Mouse (Mus musculus) heart, postnatal 0 days (tissue): ENCODE data around the gene Tekt3. TPM values are rescaled to one million over a fixed set of nuclear protein-coding genes. Genes with fewer than 3 reads are reported as not detected.

Source experiments
- ATAC-seq: fragments of 200-750 bp; cut with Nextera tagmentation; 2 replicates; pipeline ENCODE4 v1.8.0; 2017; ENCODE audit warnings: low read depth, moderate number of reproducible peaks, moderate library complexity; ENCODE audit not compliant: insufficient read depth
- DNase-seq: peaks from one replicate; pipeline ENCODE4 v3.0.0-alpha.2; 2016; ENCODE audit warnings: low spot score
- H3K27ac ChIP-seq: fragments of 300-500 bp; sonication (generic); 2 replicates; pipeline ENCODE4 v1.5.1; 2014; ENCODE audit warnings: low read depth, mild to moderate bottlenecking
- H3K27me3 ChIP-seq: fragments of 300-500 bp; sonication (generic); 2 replicates; pipeline ENCODE4 v1.6.1; 2014; ENCODE audit warnings: low read length, mixed read lengths; ENCODE audit not compliant: control insufficient read depth, insufficient read depth
- H3K36me3 ChIP-seq: fragments of 300-500 bp; sonication (generic); replicated peaks from 2 replicates; pipeline ENCODE4 v1.6.1; 2014; ENCODE audit warnings: low read length, mixed read lengths; ENCODE audit not compliant: control insufficient read depth, insufficient read depth
- H3K4me1 ChIP-seq: fragments of 300-500 bp; sonication (generic); 2 replicates; pipeline ENCODE4 v1.6.1; 2014; ENCODE audit warnings: antibody characterized with exemption; ENCODE audit not compliant: control insufficient read depth, insufficient read depth
- H3K4me2 ChIP-seq: fragments of 300-500 bp; sonication (generic); 2 replicates; pipeline ENCODE4 v1.6.1; 2014; ENCODE audit warnings: low read depth, mild to moderate bottlenecking, low read length, moderate library complexity
- H3K4me3 ChIP-seq: fragments of 300-500 bp; sonication (generic); 2 replicates; pipeline ENCODE4 v1.5.1; 2014; ENCODE audit warnings: low read depth, low read length
- H3K9ac ChIP-seq: fragments of 300-500 bp; sonication (generic); replicated peaks from 2 replicates; pipeline ENCODE4 v1.6.1; 2014; ENCODE audit warnings: low read depth, low read length, mixed read lengths
- H3K9me3 ChIP-seq: fragments of 300-500 bp; sonication (generic); replicated peaks from 2 replicates; pipeline ENCODE4 v1.6.1; 2016; ENCODE audit warnings: low read length; ENCODE audit not compliant: control insufficient read depth
- CTCF ChIP-seq: IDR thresholded peaks from 2 replicates; pipeline ENCODE4 v1.5.1; 2016; ENCODE audit warnings: antibody characterized with exemption, control low read depth, low read depth
- EP300 ChIP-seq: IDR thresholded peaks from 2 replicates; pipeline ENCODE4 v1.6.1; 2016; ENCODE audit warnings: antibody characterized with exemption, low read depth
- WGBS: fragments of 180-500 bp; shearing (Covaris S2); extraction: QIAGEN DNeasy Blood & Tissue Kit; methylation state at CpG from one replicate; pipeline ENCODE4 v1.1.7; 2014; 5-methylcytosine and 5-hydroxymethylcytosine counted together
- polyA plus RNA-seq: library from polyadenylated mRNA; unstranded; fragments of >200 nt; fragmentation: Nextera tagmentation; extraction: Ambion mirVana; gene quantifications from 2 replicates; pipeline ENCODE4 v1.2.1, GENCODE M21; 2015
- total RNA-seq: library from RNA; depleted of rRNA; stranded (reverse); fragments of >200 nt; gene quantifications from 2 replicates; pipeline ENCODE4 v1.2.3, GENCODE M21; 2014; ENCODE audit warnings: low replicate concordance; rRNA removed

The Tekt3 gene
- total and polyA plus RNA-seq, 2 experiments from 2014 or later = not detected

- DNase-seq (no peak), ATAC-seq (no peak)
- 85% methylated on average over 5 of the region's 5 CpGs for WGBS
- peaks cover 47% of the 10 kb centered on the region for H3K36me3 ChIP-seq
- no peaks in the 10 kb centered on the region for H3K9me3 ChIP-seq
- TF ChIP-seq EP300 = no peak
- TF ChIP-seq CTCF = no peak
- no peak overlapping the region for H3K4me3 ChIP-seq
- no peaks in the 10 kb centered on the region for H3K27me3 ChIP-seq
- no peak overlapping the region for H3K4me2 ChIP-seq
- H3K9ac ChIP-seq = no peak overlapping the region
- H3K27ac ChIP-seq = no peak overlapping the region
- peaks cover 25% of the 10 kb centered on the region for H3K4me1 ChIP-seq
Measured at GRCm38 (mm10) chr11:63142311-63142710, 80.9 kb downstream of the Tekt3 start.

DNA sequence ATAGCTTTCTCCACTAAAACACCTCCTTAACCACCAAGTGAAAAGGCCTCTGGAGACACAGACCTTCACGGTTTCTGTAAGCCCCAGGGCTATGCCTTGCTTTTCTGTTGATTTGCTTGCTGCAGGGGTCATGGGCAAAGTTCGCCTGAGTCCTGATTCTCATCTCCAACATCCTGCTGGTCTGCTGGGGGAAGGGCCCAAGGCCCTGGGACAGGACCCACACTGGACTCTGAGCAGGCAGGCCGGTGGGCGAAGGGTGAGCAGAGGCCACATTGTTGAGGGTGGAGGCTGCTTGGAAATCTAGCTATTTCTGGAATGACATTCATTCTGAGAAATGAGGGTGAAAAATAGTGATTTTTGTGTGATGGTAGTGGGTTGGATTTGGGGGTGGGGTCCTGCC, 81.4 kb downstream of the Tekt3 start:
- ATAC-seq (no peak), DNase-seq (no peak)
- Histone ChIP-seq H3K9me3 (no peaks in the 10 kb centered on the region), H3K4me2 (no peak overlapping the region), H3K27ac (peak overlapping the region; percentile 70; the same call in 1 of the 2 replicates), H3K36me3 (peaks cover 42% of the 10 kb centered on the region), H3K9ac (no peak overlapping the region), H3K27me3 (no peaks in the 10 kb centered on the region), H3K4me3 (no peak overlapping the region), H3K4me1 (peaks cover 25% of the 10 kb centered on the region)
- WGBS = 80% methylated on average over 4 of the region's 4 CpGs
- TF ChIP-seq EP300 (no peak), CTCF (no peak)

DNA sequence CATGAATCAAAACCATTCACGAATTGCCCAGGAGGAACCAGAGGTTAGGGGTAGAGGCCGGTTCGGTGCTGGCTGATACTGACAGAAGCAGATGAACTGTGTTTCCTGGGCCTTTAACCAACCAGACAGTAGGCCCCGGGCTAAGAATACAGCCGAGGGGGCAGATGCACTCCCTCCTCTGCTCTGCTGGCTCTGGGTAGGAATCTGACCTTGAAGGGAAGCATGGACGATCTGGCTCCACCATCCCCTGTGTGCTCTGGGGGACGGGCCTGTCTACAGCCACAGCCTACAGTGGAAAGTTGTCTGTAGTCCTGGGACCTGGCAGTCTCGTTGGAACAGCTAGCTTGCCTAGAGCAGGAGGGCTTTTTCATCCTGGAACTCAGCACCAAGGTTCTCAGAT, 82.0 kb downstream of the Tekt3 start:
- TF ChIP-seq CTCF (no peak), EP300 (no peak)
- Histone ChIP-seq H3K4me2 (no peak overlapping the region), H3K9me3 (no peaks in the 10 kb centered on the region), H3K27ac (peak overlapping the region; percentile 70), H3K27me3 (no peaks in the 10 kb centered on the region), H3K9ac (no peak overlapping the region; the same call in 1 of the 2 replicates), H3K4me3 (no peak overlapping the region), H3K4me1 (peaks cover 25% of the 10 kb centered on the region), H3K36me3 (peaks cover 35% of the 10 kb centered on the region)
- ATAC-seq = peak; percentile 88
- DNase-seq = peak; percentile 46
- 38% methylated on average over 8 of the region's 8 CpGs for WGBS

Other genes with a start within 250 kb of the Tekt3 start
- gene Trim16, start 241.4 kb upstream of the Tekt3 start, total RNA-seq = 2.9 and 4.5 TPM in 2 replicates
- 3.0 and 4.0 TPM in 2 replicates for gene Trim16, start 241.4 kb upstream of the Tekt3 start, polyA plus RNA-seq
- gene Fbxw10, start 214.6 kb upstream of the Tekt3 start, total RNA-seq = 0.15 TPM in 1 of 2 replicates, not detected in the other
- 0.26 and 0.32 TPM in 2 replicates for gene Fbxw10, start 214.6 kb upstream of the Tekt3 start, polyA plus RNA-seq
- gene Tvp23b, start 182.2 kb upstream of the Tekt3 start, total RNA-seq = 26.3 and 27.4 TPM in 2 replicates
- gene Tvp23b, start 182.2 kb upstream of the Tekt3 start, polyA plus RNA-seq = 39.0 and 47.0 TPM in 2 replicates
- not detected in 2 replicates for gene Cdrt4, start 110.5 kb upstream of the Tekt3 start, total RNA-seq
- 0.16 TPM in 1 of 2 replicates, not detected in the other for gene Cdrt4, start 110.5 kb upstream of the Tekt3 start, polyA plus RNA-seq
- 94.4 and 128 TPM in 2 replicates for gene Pmp22, start 67.3 kb downstream of the Tekt3 start, total RNA-seq
- gene Pmp22, start 67.3 kb downstream of the Tekt3 start, polyA plus RNA-seq = 62.1 and 63.3 TPM in 2 replicates